Mouse (Mus musculus) cerebellum, adult 2 months (tissue): ENCODE measurements around the gene AI837181.

ENCODE experiments used
- CTCF ChIP-seq: fragments of 200-500 bp; IDR thresholded peaks from 2 replicates; pipeline ENCODE4 v1.5.1; 2011; ENCODE audit warnings: low read depth, mild to moderate bottlenecking, control low read depth, low read length, moderate library complexity, borderline replicate concordance; ENCODE audit not compliant: insufficient read depth
- POLR2A ChIP-seq: fragments of 200-500 bp; IDR thresholded peaks from 2 replicates; pipeline ENCODE4 v1.6.1; 2011; ENCODE audit warnings: low read length, control low read depth, borderline replicate concordance; ENCODE audit not compliant: insufficient read depth

- no peak for TF ChIP-seq CTCF
- no peak for TF ChIP-seq POLR2A
Measured at GRCm38 (mm10) chr19:5425906-5426565, 1.1 kb downstream of the AI837181 start.
